Mouse (Mus musculus) CD4-positive naive resting alpha-beta T cell, adult 76 days (primary cell): ENCODE results near the gene Nfkbia. TPM values are rescaled to one million over a fixed set of nuclear protein-coding genes. Genes with fewer than 3 reads are reported as not detected.

Experiments
- total RNA-seq: library from RNA; stranded (reverse); gene quantifications from one replicate; pipeline ENCODE4 v1.2.4, GENCODE M21; 2023

Nfkbia gene
- total RNA-seq = 446 TPM

GRCm38 (mm10) chr12:55492184-55492898 lies at the start of gene Nfkbia:
TSS of gene Nfkbia (minus strand) at chr12:55492647.

Other genes starting within 250 kb of the Nfkbia start
- gene 1110008L16Rik, start 193.1 kb downstream of the Nfkbia start, total RNA-seq = 9.8 TPM
- 27.5 TPM for gene Ppp2r3c, start 189.6 kb downstream of the Nfkbia start, total RNA-seq
- 95.1 TPM for gene Psma6, start 108.4 kb downstream of the Nfkbia start, total RNA-seq
- gene Aldoart2, start 72.6 kb upstream of the Nfkbia start, total RNA-seq = not detected
- gene Insm2, start 106.8 kb upstream of the Nfkbia start, total RNA-seq = not detected